Mouse (Mus musculus) ES-E14 (cell line): ENCODE data around the gene Paqr8.

ENCODE experiments used
- MAFK ChIP-seq: IDR thresholded peaks from 2 replicates; pipeline ENCODE4 v1.6.1; 2014; ENCODE audit warnings: mild to moderate bottlenecking, low read depth, low read length, inconsistent platforms; ENCODE audit not compliant: insufficient read depth
- ZNF384 ChIP-seq: IDR thresholded peaks from 2 replicates; pipeline ENCODE4 v1.6.1; 2012; ENCODE audit warnings: low read depth, low read length, inconsistent platforms

- TF ChIP-seq ZNF384 (no peak), MAFK (no peak)
Observed at GRCm38 (mm10) chr1:20860775-20861174, 29.6 kb upstream of the Paqr8 start.
